Mouse (Mus musculus) neutrophil, adult 59 days (primary cell): ENCODE data around the gene Slc22a1. TPM values are rescaled to one million over a fixed set of nuclear protein-coding genes. Genes with fewer than 3 reads are reported as not detected.

Experiments used
- total RNA-seq, 2 experiments: library from RNA; stranded (reverse); gene quantifications; 1 replicate in 1 of 2; 2 replicates in 1 of 2; pipeline ENCODE4 v1.2.4; 2023

The Slc22a1 gene
- total RNA-seq = not detected

DNA sequence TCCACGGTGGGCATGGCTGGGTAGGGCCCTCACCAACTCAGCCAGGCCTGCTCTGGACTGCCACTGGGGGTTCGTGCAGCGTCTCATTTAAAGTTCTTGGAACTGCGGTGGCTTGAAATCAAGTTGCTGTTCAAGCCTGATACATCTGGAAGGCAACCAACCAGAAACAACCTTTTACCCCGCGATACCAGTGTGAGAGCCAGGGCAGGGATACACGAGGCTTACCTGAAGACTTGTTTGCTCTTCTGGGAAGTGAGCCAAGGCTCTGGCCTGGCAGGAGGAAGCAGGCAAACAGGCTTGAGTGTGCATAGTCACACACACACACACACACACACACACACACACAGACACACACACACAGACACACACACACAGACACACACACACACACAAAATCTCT is at the start of gene Slc22a1:
Slc22a1 (minus strand) TSS at position 184 of the 400 bp plus-strand sequence.

Other genes with a start within 250 kb of the Slc22a1 start
- gene Slc22a3, start 168.1 kb downstream of the Slc22a1 start, total RNA-seq = 1 to 10 TPM in 1 of 2 experiments, under 1 TPM in 1; 0.24 to 1.1 TPM
- not detected for gene Slc22a2, start 91.7 kb downstream of the Slc22a1 start, total RNA-seq
- 10 to 100 TPM; 21.7 to 23.8 TPM for gene Igf2r, start 93.8 kb upstream of the Slc22a1 start, total RNA-seq
- gene Mas1, start 192.3 kb upstream of the Slc22a1 start, total RNA-seq = not detected
- not detected for gene Mrgprh, start 200.2 kb upstream of the Slc22a1 start, total RNA-seq
- 1 to 10 TPM in 1 of 2 experiments, not detected in 1; 1.0 TPM for gene Pnldc1, start 234.4 kb upstream of the Slc22a1 start, total RNA-seq
- gene Tcp1, start 239.9 kb upstream of the Slc22a1 start, total RNA-seq = 100 to 1,000 TPM in 1 of 2 experiments, 10 to 100 TPM in 1; 91.0 to 105 TPM
- gene Mrpl18, start 240.5 kb upstream of the Slc22a1 start, total RNA-seq = 10 to 100 TPM; 47.5 to 48.5 TPM